Mouse (Mus musculus) midbrain, postnatal 0 days (tissue): ENCODE data around the gene Epb41l3. TPM values are rescaled to one million over a fixed set of nuclear protein-coding genes. Genes with fewer than 3 reads are reported as not detected.

Experiments used
- ATAC-seq: fragments of 200-750 bp; cut with Nextera tagmentation; 2 replicates; pipeline ENCODE4 v1.8.0; 2017; ENCODE audit warnings: moderate number of reproducible peaks, mild to moderate bottlenecking, moderate TSS enrichment, moderate library complexity; ENCODE audit not compliant: low FRiP score
- DNase-seq: peaks from one replicate; pipeline ENCODE4 v3.0.0-alpha.2; 2015; ENCODE audit warnings: low spot score
- H3K27ac ChIP-seq: fragments of 300-500 bp; sonication (generic); 2 replicates; pipeline ENCODE4 v1.5.1; 2014; ENCODE audit warnings: low read depth, mild to moderate bottlenecking, low read length, mixed read lengths
- H3K27me3 ChIP-seq: fragments of 300-500 bp; sonication (generic); 2 replicates; pipeline ENCODE4 v1.6.1; 2014; ENCODE audit warnings: low read length, control low read depth, mixed read lengths; ENCODE audit not compliant: insufficient read depth
- H3K36me3 ChIP-seq: fragments of 300-500 bp; sonication (generic); 2 replicates; pipeline ENCODE4 v1.6.1; 2014; ENCODE audit warnings: low read length, control low read depth, mixed read lengths; ENCODE audit not compliant: insufficient read depth
- H3K4me1 ChIP-seq: fragments of 300-500 bp; sonication (generic); 2 replicates; pipeline ENCODE4 v1.6.1; 2014; ENCODE audit warnings: mild to moderate bottlenecking, control low read depth, antibody characterized with exemption, low read length, mixed read lengths; ENCODE audit not compliant: insufficient read depth
- H3K4me2 ChIP-seq: fragments of 300-500 bp; sonication (generic); 2 replicates; pipeline ENCODE4 v1.6.1; 2014; ENCODE audit warnings: low read depth, mild to moderate bottlenecking, low read length, mixed read lengths; ENCODE audit not compliant: poor library complexity, severe bottlenecking
- H3K4me3 ChIP-seq: fragments of 300-500 bp; sonication (generic); 2 replicates; pipeline ENCODE4 v1.5.1; 2014; ENCODE audit warnings: low read depth, mild to moderate bottlenecking, low read length, moderate library complexity
- H3K9ac ChIP-seq: fragments of 300-500 bp; sonication (generic); replicated peaks from 2 replicates; pipeline ENCODE4 v1.6.1; 2014; ENCODE audit warnings: mild to moderate bottlenecking, low read length, moderate library complexity, mixed read lengths; ENCODE audit not compliant: poor library complexity, severe bottlenecking
- H3K9me3 ChIP-seq: fragments of 300-500 bp; sonication (generic); 2 replicates; pipeline ENCODE4 v1.6.1; 2016; ENCODE audit warnings: low read length, control low read depth
- CTCF ChIP-seq: IDR thresholded peaks from 2 replicates; pipeline ENCODE4 v1.5.1; 2016; ENCODE audit warnings: antibody characterized with exemption, mild to moderate bottlenecking
- WGBS: fragments of 180-500 bp; shearing (Covaris S2); extraction: QIAGEN DNeasy Blood & Tissue Kit; methylation state at CpG from one replicate; pipeline ENCODE4 v1.1.7; 2014; 5-methylcytosine and 5-hydroxymethylcytosine counted together
- polyA plus RNA-seq: library from polyadenylated mRNA; unstranded; fragments of >200 nt; fragmentation: Nextera tagmentation; extraction: Ambion mirVana; gene quantifications from 2 replicates; pipeline ENCODE4 v1.2.1, GENCODE M21; 2015
- total RNA-seq: library from RNA; depleted of rRNA; stranded (reverse); fragments of >200 nt; gene quantifications from 2 replicates; pipeline ENCODE4 v1.2.3, GENCODE M21; 2014

Gene Epb41l3
- total and polyA plus RNA-seq, 2 experiments from 2014 or later = 72.1 to 102 TPM

DNA sequence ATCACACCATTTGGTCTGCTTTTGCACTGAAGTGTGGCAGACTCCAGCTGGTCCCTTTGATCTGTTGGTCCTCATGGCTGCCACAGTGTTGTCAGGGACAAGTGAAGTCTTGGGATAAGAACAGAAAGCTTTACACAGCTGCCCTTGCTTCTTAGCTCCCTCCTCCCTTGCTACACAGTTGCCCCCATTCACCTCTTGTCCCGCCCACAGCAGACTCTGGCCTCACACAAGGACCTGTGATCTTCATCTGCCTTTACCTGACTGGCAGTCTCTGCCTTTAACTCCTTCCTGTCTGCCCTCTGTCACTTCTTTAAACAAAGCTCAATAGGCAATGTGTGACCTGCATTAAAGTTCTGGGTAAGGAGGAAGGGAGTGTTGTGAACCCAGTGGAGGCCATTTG, 123.3 kb downstream of the Epb41l3 start:
- WGBS = 31% methylated on average over 1 of the region's 1 CpGs
- TF ChIP-seq CTCF = no peak
- no peak for ATAC-seq
- H3K4me3 ChIP-seq = no peak overlapping the region
- no peaks in the 10 kb centered on the region for H3K9me3 ChIP-seq
- no peak overlapping the region for H3K27ac ChIP-seq
- DNase-seq = no peak
- no peak overlapping the region for H3K9ac ChIP-seq
- no peaks in the 10 kb centered on the region for H3K27me3 ChIP-seq
- H3K4me1 ChIP-seq = peaks cover 3% of the 10 kb centered on the region; the same call in 1 of the 2 replicates
- no peak overlapping the region for H3K4me2 ChIP-seq
- no peaks in the 10 kb centered on the region for H3K36me3 ChIP-seq

DNA sequence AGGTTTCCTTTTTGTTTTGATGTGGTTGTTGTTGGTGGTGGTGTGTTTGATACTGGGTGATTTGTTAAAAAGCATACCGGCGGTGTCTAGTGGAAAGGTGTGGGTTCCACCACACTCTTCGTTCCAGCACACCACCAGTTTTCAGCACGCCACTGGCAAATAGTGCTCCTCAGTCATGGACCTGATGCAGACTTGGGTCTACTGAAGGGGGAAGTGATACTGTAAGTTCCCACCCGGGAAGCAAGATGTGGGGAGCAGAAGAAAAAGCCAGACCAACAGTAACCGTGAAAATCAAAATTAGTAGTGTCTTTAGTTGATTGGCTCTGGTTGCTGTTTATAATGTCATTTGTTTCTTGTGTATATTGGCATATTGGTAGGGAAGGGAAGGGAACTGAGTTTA, 124.3 kb downstream of the Epb41l3 start:
- no peak overlapping the region for H3K9ac ChIP-seq
- 88% methylated on average over 6 of the region's 6 CpGs for WGBS
- no peaks in the 10 kb centered on the region; the same call in 1 of the 2 replicates for H3K4me1 ChIP-seq
- no peak for DNase-seq
- no peaks in the 10 kb centered on the region for H3K36me3 ChIP-seq
- no peaks in the 10 kb centered on the region for H3K27me3 ChIP-seq
- no peak for ATAC-seq
- H3K4me3 ChIP-seq = no peak overlapping the region
- TF ChIP-seq CTCF = no peak
- no peak overlapping the region for H3K4me2 ChIP-seq
- no peak overlapping the region for H3K27ac ChIP-seq
- no peaks in the 10 kb centered on the region for H3K9me3 ChIP-seq

- DNase-seq = no peak
- Histone ChIP-seq H3K9me3 (no peaks in the 10 kb centered on the region), H3K4me2 (no peak overlapping the region), H3K4me1 (no peaks in the 10 kb centered on the region), H3K36me3 (no peaks in the 10 kb centered on the region), H3K4me3 (no peak overlapping the region), H3K27me3 (no peaks in the 10 kb centered on the region), H3K9ac (no peak overlapping the region), H3K27ac (no peak overlapping the region)
- no peak for ATAC-seq
- TF ChIP-seq CTCF = no peak
- 94% methylated on average over 8 of the region's 8 CpGs for WGBS
Measured at GRCm38 (mm10) chr17:69200936-69201335, 125.5 kb downstream of the Epb41l3 start.

DNA sequence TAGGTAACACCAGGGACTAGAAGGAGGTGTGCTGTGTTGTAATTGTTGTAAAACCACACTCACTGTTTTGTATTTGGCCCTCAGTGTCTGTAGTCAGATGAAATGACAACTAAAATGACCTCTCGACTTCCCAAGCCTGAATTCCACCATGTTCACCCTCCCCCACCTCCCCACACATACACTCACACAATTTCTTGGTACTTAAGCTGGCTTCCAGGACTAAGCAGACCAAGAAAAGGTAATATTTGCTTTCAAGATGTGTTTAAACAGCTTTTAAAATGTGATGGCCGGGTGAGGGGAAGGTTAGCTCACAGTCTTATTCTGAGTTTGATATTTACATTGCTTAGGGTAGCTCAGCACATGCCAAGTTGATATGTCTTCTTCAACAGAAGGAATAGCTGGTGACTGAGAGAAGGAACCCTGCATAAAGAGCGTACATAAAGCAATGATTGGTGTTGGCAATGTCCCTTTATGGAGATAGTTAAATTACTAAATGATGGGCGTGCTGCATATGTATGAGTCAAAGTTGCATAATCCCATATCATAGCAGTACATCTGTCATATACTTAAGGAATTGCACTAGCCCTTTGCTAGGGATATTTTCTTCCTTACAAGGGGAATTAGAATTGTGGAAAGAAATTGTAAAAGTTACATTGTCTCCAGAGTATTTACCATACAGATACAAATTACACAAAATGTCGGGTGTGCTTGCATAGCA, 130.0 kb downstream of the Epb41l3 start:
- H3K9me3 ChIP-seq = no peaks in the 10 kb centered on the region
- peaks cover 7% of the 10 kb centered on the region; the same call in 1 of the 2 replicates for H3K4me1 ChIP-seq
- H3K4me2 ChIP-seq = no peak overlapping the region
- ATAC-seq (no peak), DNase-seq (no peak)
- no peak overlapping the region for H3K9ac ChIP-seq
- H3K27me3 ChIP-seq = no peaks in the 10 kb centered on the region
- H3K36me3 ChIP-seq = no peaks in the 10 kb centered on the region; the same call in 1 of the 2 replicates
- WGBS = 88% methylated on average over 5 of the region's 5 CpGs
- H3K27ac ChIP-seq = no peak overlapping the region
- TF ChIP-seq CTCF = no peak
- H3K4me3 ChIP-seq = no peak overlapping the region

DNA sequence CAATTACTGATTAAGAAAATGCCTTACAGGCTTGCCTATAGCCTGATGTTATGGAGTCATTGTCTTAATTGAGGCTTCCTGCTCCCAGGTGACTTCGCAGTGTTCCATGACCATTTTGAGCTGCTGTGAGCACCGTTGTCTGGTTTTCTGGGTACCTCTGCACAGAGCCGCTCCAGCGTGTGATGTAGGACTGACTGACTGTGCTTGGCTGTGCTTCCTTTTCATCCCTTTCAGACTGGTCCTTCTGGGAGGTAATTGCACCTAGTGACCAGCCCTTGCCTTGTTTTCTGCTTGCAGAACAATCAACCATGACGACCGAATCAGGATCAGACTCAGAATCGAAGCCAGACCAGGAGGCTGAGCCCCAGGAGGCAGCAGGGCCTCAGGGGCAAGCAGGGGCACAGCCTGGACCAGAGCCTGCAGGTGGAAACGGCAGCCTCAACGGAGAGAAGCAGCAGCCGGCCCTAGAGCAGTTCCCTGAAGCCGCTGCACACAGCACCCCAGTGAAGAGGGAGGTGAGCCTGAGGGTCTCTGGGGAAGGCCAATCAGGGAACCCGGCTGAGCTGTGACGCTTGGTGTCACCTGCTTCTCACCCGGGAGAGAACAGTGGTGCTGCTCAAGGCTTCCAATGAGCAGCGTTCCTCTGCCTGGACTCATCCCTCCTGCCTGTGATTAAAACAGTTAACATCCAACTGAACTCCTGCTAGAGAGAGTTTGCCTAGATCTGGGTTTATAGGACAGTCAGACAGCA, 132.3 kb downstream of the Epb41l3 start:
- no peaks in the 10 kb centered on the region; the same call in 1 of the 2 replicates for H3K36me3 ChIP-seq
- H3K4me3 ChIP-seq = no peak overlapping the region
- H3K9ac ChIP-seq = peak overlapping the region; percentile 44; the same call in 1 of the 2 replicates
- H3K4me1 ChIP-seq = peaks cover 7% of the 10 kb centered on the region; the same call in 1 of the 2 replicates
- peak overlapping the region; percentile 63 for H3K27ac ChIP-seq
- DNase-seq = no peak
- no peak for TF ChIP-seq CTCF
- H3K4me2 ChIP-seq = 0 out of 2 replicates have a peak overlapping the region, but pooled peaks have one; percentile 18
- no peaks in the 10 kb centered on the region for H3K9me3 ChIP-seq
- 26% methylated on average over 15 of the region's 15 CpGs for WGBS
- no peaks in the 10 kb centered on the region for H3K27me3 ChIP-seq
- peak; percentile 87 for ATAC-seq

GRCm38 (mm10) chr17:69211065-69211464, 135.6 kb downstream of the Epb41l3 start:
- ATAC-seq = no peak
- DNase-seq = no peak
- no peak overlapping the region for H3K27ac ChIP-seq
- H3K4me1 ChIP-seq = peaks cover 7% of the 10 kb centered on the region; the same call in 1 of the 2 replicates
- no peaks in the 10 kb centered on the region for H3K27me3 ChIP-seq
- no peak overlapping the region for H3K4me3 ChIP-seq
- no peaks in the 10 kb centered on the region for H3K9me3 ChIP-seq
- H3K36me3 ChIP-seq = peaks cover 3% of the 10 kb centered on the region
- peak; percentile 29; the same call in 1 of the 2 replicates for TF ChIP-seq CTCF
- no peak overlapping the region for H3K4me2 ChIP-seq
- no peak overlapping the region for H3K9ac ChIP-seq
